In genomic region chr5:121124208-121125185, GRCm38 (mm10) we compare ENCODE assay signal across 16 mouse cellular contexts.
DNase-seq lines count a peak whose midpoint lies in the region; ATAC-seq and TF ChIP-seq lines count a peak whose summit lies in the region.
"Had no signal": no experiment of that assay in that cellular context is flagged by ENCODE, and none has a peak within 500 bp of the region (broad histone marks: within the 10 kb centered on the region; RNA-seq: fewer than 3 reads in every experiment).

No protein-coding gene starts in this region.

- no peak overlapping the region for H3K9ac ChIP-seq in CH12.LX (ENCODE audit: insufficient read depth, low read depth)
- H3K9ac ChIP-seq: heart, embryonic 15.5 days had no signal

- no peak for TF ChIP-seq POLR2A in CH12.LX (IDR thresholded peaks at IDR 0.05; ENCODE audit: low read depth, low read length)

- H3K79me2 ChIP-seq in CH12.LX (replicated peaks; ENCODE audit: control insufficient read depth, extremely low read depth, insufficient read depth, poor library complexity, severe bottlenecking), result no peaks in the 10 kb centered on the region

- H3K4me1 ChIP-seq in CH12.LX (ENCODE audit: control insufficient read depth in 1 of 2, insufficient read depth in 2 of 2), result peaks cover 5 to 32% of the 10 kb centered on the region in 2 experiments
- H3K4me1 ChIP-seq: heart, embryonic 15.5 days had no signal

- TF ChIP-seq RAD21 in CH12.LX (IDR thresholded peaks at IDR 0.05; ENCODE audit: low read depth, low read length), result no peak

- ATAC-seq in hematopoietic stem cell, adult 5-6 weeks (replicated peaks in 1 of 2; ENCODE audit: insufficient read depth in 1 of 2, low FRiP score in 2 of 2, low TSS enrichment in 1 of 2, low read depth in 1 of 2, poor library complexity in 2 of 2, severe bottlenecking in 2 of 2), result peak; percentile 68
- ATAC-seq: inflammation-experienced regulatory T-cells, adult 6 months had no signal

- DNase-seq in layer of hippocampus, adult 2 months (ENCODE audit: low spot score in 2 of 2), result no peak
- DNase-seq in layer of hippocampus, adult 11-12 months (ENCODE audit: low spot score), result no peak
- DNase-seq in CH12.LX (ENCODE audit: extremely low read depth), result peak; percentile 30
- peak; percentile 70 for DNase-seq in MEL-GATA-1-ER (ENCODE audit: extremely low read depth, low read depth)
- DNase-seq in right cerebral cortex, postnatal 25 days, result no peak
- DNase-seq in lung, postnatal 14 days, result no peak
- DNase-seq: adrenal gland, postnatal 10 days; cerebellum, adult 11 months; heart, adult 11 months; lung, adult 2 months; thymus, adult 2 months had no signal

- H3K36me3 ChIP-seq in CH12.LX (replicated peaks in 1 of 2; ENCODE audit: control insufficient read depth in 1 of 2, insufficient read depth in 1 of 2, low read length in 1 of 2), result peaks cover 0 to 11% of the 10 kb centered on the region in 2 experiments

- in situ Hi-C loops in CH12.LX (cut with MboI; ENCODE audit: low pct_ligation_motif_present, low pct_unique_long_range_greater_than_20kb, low sequenced_read_pairs), result no loop called here

- no peak overlapping the region for H3K4me2 ChIP-seq in CH12.LX (ENCODE audit: insufficient read depth, low read depth, poor library complexity, severe bottlenecking)
- H3K4me2 ChIP-seq: heart, embryonic 15.5 days had no signal

- no peaks in the 10 kb centered on the region for H3K9me3 ChIP-seq in CH12.LX (replicated peaks; ENCODE audit: low read length)
- H3K9me3 ChIP-seq: heart, embryonic 15.5 days; limb, embryonic 10.5 days had no signal

- dilution Hi-C loops in CH12.LX (cut with MboI; ENCODE audit: extremely low pct_ligation_motif_present, extremely low pct_unique_long_range_greater_than_20kb, low sequenced_read_pairs), result no loop called here

- H3K4me3 ChIP-seq in layer of hippocampus, adult 2 months, result no peak overlapping the region
- no peak overlapping the region for H3K4me3 ChIP-seq in CH12.LX (replicated peaks in 1 of 3; ENCODE audit: low read depth in 2 of 3, low read length in 2 of 3, poor library complexity in 1 of 3)
- H3K4me3 ChIP-seq: heart, embryonic 15.5 days; limb, embryonic 10.5 days had no signal

- no peak for TF ChIP-seq EP300 in CH12.LX (IDR thresholded peaks at IDR 0.05; ENCODE audit: low read length)

- H3K27me3 ChIP-seq in CH12.LX (replicated peaks), result no peaks in the 10 kb centered on the region
- H3K27me3 ChIP-seq: heart, embryonic 15.5 days had no signal

- TF ChIP-seq CTCF in layer of hippocampus, adult 2 months (conservative IDR thresholded peaks at IDR 0.05), result no peak
- no peak for TF ChIP-seq CTCF in CH12.LX (conservative IDR thresholded peaks at IDR 0.05 in 1 of 2, IDR thresholded peaks at IDR 0.05 in 1 of 2; ENCODE audit: low read depth in 2 of 2, low read length in 2 of 2)

- peak overlapping the region; percentile 83 for H3K27ac ChIP-seq in layer of hippocampus, adult 2 months
- no peak overlapping the region for H3K27ac ChIP-seq in CH12.LX (ENCODE audit: insufficient read depth, low read depth)
- H3K27ac ChIP-seq: heart, embryonic 15.5 days; kidney, postnatal 0 days; limb, embryonic 10.5 days had no signal

TF ChIP-seq in CH12.LX, 34 proteins besides CTCF, POLR2A, EP300 and RAD21:
- no peak for TF ChIP-seq UBTF (IDR thresholded peaks at IDR 0.05; ENCODE audit: low read depth, low read length)
- no peak for TF ChIP-seq RCOR1 (conservative IDR thresholded peaks at IDR 0.05; ENCODE audit: low read depth, low read length)
- TF ChIP-seq PAX5 (IDR thresholded peaks at IDR 0.05; ENCODE audit: low read length), result no peak
TF ChIP-seq in CH12.LX: peak in this region for 0.

Comparison
In these comparisons a context has a peak if more than half of its experiments do, and no peak if none do; other contexts are left out.
1. DNase-seq: peak in CH12.LX (single experiment) and MEL-GATA-1-ER (single experiment); none in layer of hippocampus, adult 2 months (0 of 2), layer of hippocampus, adult 11-12 months (single experiment), right cerebral cortex, postnatal 25 days (single experiment) and lung, postnatal 14 days (single experiment).